In genomic region chr10:23836003-23836964, GRCm38 (mm10) we compare ENCODE assay signal across 27 mouse cellular contexts. TPM values are rescaled to one million over a fixed set of nuclear protein-coding genes. Genes with fewer than 3 reads are reported as not detected.
DNase-seq lines count a peak whose midpoint lies in the region; ATAC-seq lines count a peak whose summit lies in the region.
"Had no signal": no experiment of that assay in that cellular context is flagged by ENCODE, and none has a peak within 500 bp of the region (broad histone marks: within the 10 kb centered on the region; RNA-seq: fewer than 3 reads in every experiment).

No protein-coding gene starts in this region.

- no peak overlapping the region for H3K4me3 ChIP-seq in heart, embryonic 12.5 days
- no peak overlapping the region for H3K4me3 ChIP-seq in intestine, embryonic 16.5 days (ENCODE audit: low read length)
- H3K4me3 ChIP-seq: embryonic facial prominence, embryonic 10.5 days; limb, embryonic 10.5 days; midbrain, embryonic 15.5 days; myocyte; neural tube, embryonic 13.5 days had no signal

- H3K27me3 ChIP-seq in heart, embryonic 12.5 days (replicated peaks) = no peaks in the 10 kb centered on the region
- no peaks in the 10 kb centered on the region for H3K27me3 ChIP-seq in intestine, embryonic 16.5 days (replicated peaks; ENCODE audit: control insufficient read depth, insufficient read depth, low read length)
- H3K27me3 ChIP-seq: midbrain, embryonic 15.5 days; neural tube, embryonic 13.5 days had no signal

- no peaks in the 10 kb centered on the region for H3K4me1 ChIP-seq in heart, embryonic 12.5 days (replicated peaks)
- H3K4me1 ChIP-seq in intestine, embryonic 16.5 days (ENCODE audit: control insufficient read depth, insufficient read depth, low read length) = peaks cover 2% of the 10 kb centered on the region
- H3K4me1 ChIP-seq: limb, embryonic 10.5 days; midbrain, embryonic 15.5 days; neural tube, embryonic 13.5 days had no signal

- no peaks in the 10 kb centered on the region for H3K36me3 ChIP-seq in heart, embryonic 12.5 days
- no peaks in the 10 kb centered on the region for H3K36me3 ChIP-seq in intestine, embryonic 16.5 days (ENCODE audit: control insufficient read depth, insufficient read depth, low read length)
- H3K36me3 ChIP-seq: embryonic facial prominence, embryonic 10.5 days; limb, embryonic 10.5 days; midbrain, embryonic 15.5 days; neural tube, embryonic 13.5 days had no signal

- H3K9ac ChIP-seq in heart, embryonic 12.5 days = no peak overlapping the region
- no peak overlapping the region for H3K9ac ChIP-seq in intestine, embryonic 16.5 days (ENCODE audit: low read depth, low read length)
- H3K9ac ChIP-seq: liver, postnatal 0 days; midbrain, embryonic 15.5 days; neural tube, embryonic 13.5 days had no signal

- no peak for ATAC-seq in heart, embryonic 12.5 days (ENCODE audit: insufficient number of reproducible peaks, low FRiP score)
- peak; percentile 82 for ATAC-seq in intestine, embryonic 16.5 days
- ATAC-seq: hindbrain, embryonic 16.5 days; liver, postnatal 0 days; lung, postnatal 0 days; midbrain, embryonic 15.5 days had no signal

- no peaks in the 10 kb centered on the region for H3K9me3 ChIP-seq in heart, embryonic 12.5 days (replicated peaks)
- H3K9me3 ChIP-seq in intestine, embryonic 16.5 days (ENCODE audit: control insufficient read depth, low read length) = no peaks in the 10 kb centered on the region
- H3K9me3 ChIP-seq: embryonic facial prominence, embryonic 10.5 days; limb, embryonic 10.5 days; midbrain, embryonic 15.5 days; neural tube, embryonic 13.5 days had no signal

- no peak overlapping the region for H3K4me2 ChIP-seq in heart, embryonic 12.5 days
- H3K4me2 ChIP-seq in intestine, embryonic 16.5 days (ENCODE audit: low read depth, low read length) = no peak overlapping the region
- H3K4me2 ChIP-seq: midbrain, embryonic 15.5 days; neural tube, embryonic 13.5 days had no signal

- intact Hi-C loops in heart, postnatal 10 days (cut with DNase I) = no loop called here

- no peak overlapping the region for H3K27ac ChIP-seq in heart, embryonic 12.5 days (ENCODE audit: poor library complexity, severe bottlenecking)
- peak overlapping the region; percentile 28; the same call in 1 of the 2 replicates for H3K27ac ChIP-seq in intestine, embryonic 16.5 days (ENCODE audit: low read length)
- H3K27ac ChIP-seq: embryonic facial prominence, embryonic 10.5 days; limb, embryonic 10.5 days; macrophage; midbrain, embryonic 15.5 days; neural tube, embryonic 13.5 days had no signal

- DNase-seq in heart, postnatal 10 days = peak; percentile 19 to 30
- peak; percentile 35 to 48 for DNase-seq in kidney, adult 8-10 months
- peak; percentile 21 to 53 for DNase-seq in kidney, postnatal 25 days
- no peak for DNase-seq in frontal cortex, postnatal 25 days (ENCODE audit: low spot score in 2 of 2)
- no peak for DNase-seq in urinary bladder, postnatal 14 days (ENCODE audit: low spot score)
- DNase-seq: adrenal gland, adult 2 months; cerebellum, adult 11-12 months; cerebellum, postnatal 10 days; liver; liver, postnatal 0 days; retina, postnatal 1 day; thymus, postnatal 25 days had no signal

- 47% methylated on average over 9 of the region's 9 CpGs for WGBS in heart, embryonic 12.5 days
- WGBS in intestine, embryonic 16.5 days = 54% methylated on average over 9 of the region's 9 CpGs

RNA-seq across cellular contexts. Expression of gene Vnn3, which starts 15.0 kb away (rescaled TPM):
- total RNA-seq in heart, postnatal 10 days (2021) = not detected
- polyA plus RNA-seq in heart, embryonic 12.5 days (2016; fragmentation: Nextera tagmentation; extraction: Ambion mirVana) = not detected in 2 replicates
- 0.21 and 0.31 TPM in 2 replicates for polyA plus RNA-seq in intestine, embryonic 16.5 days (2015; fragmentation: Nextera tagmentation; extraction: Ambion mirVana)
- total RNA-seq: hematopoietic stem cell, adult 5-6 weeks; MEL had no signal
- polyA plus RNA-seq: C2C12; cortical plate, adult 2 months; embryonic facial prominence, embryonic 10.5 days; limb, embryonic 10.5 days; midbrain, embryonic 15.5 days; myocyte; neural tube, embryonic 13.5 days; stomach, embryonic 14.5 days had no signal

RNA-seq across cellular contexts. Expression of gene Slc18b1, which starts 39.5 kb away (rescaled TPM):
- total RNA-seq in heart, postnatal 10 days (2021) = 10 to 100 TPM; 13.1 to 14.9 TPM
- 6.6 and 9.5 TPM in 2 replicates for polyA plus RNA-seq in heart, embryonic 12.5 days (2016; fragmentation: Nextera tagmentation; extraction: Ambion mirVana)
- polyA plus RNA-seq in intestine, embryonic 16.5 days (2015; fragmentation: Nextera tagmentation; extraction: Ambion mirVana) = 21.2 and 21.4 TPM in 2 replicates
- total RNA-seq: MEL had no signal

RNA-seq across cellular contexts. Expression of gene Rps12, which starts 49.2 kb away (rescaled TPM):
- 100 to 1,000 TPM; 272 to 393 TPM for total RNA-seq in heart, postnatal 10 days (2021)
- polyA plus RNA-seq in heart, embryonic 12.5 days (2016; fragmentation: Nextera tagmentation; extraction: Ambion mirVana) = 97.0 and 101 TPM in 2 replicates
- polyA plus RNA-seq in intestine, embryonic 16.5 days (2015; fragmentation: Nextera tagmentation; extraction: Ambion mirVana) = 161 and 175 TPM in 2 replicates

RNA-seq across cellular contexts. Expression of gene Vnn1, which starts 58.2 kb away (rescaled TPM):
- 1 to 10 TPM; 1.5 to 2.1 TPM for total RNA-seq in heart, postnatal 10 days (2021)
- 6.9 and 7.0 TPM in 2 replicates for polyA plus RNA-seq in heart, embryonic 12.5 days (2016; fragmentation: Nextera tagmentation; extraction: Ambion mirVana)
- polyA plus RNA-seq in intestine, embryonic 16.5 days (2015; fragmentation: Nextera tagmentation; extraction: Ambion mirVana) = 2.6 and 2.7 TPM in 2 replicates
- total RNA-seq: MEL had no signal
- polyA plus RNA-seq: macrophage; myocyte; neural tube, embryonic 13.5 days had no signal

Comparison
In these comparisons a context has a peak if more than half of its experiments do, and no peak if none do; other contexts are left out.
1. DNase-seq: peak in heart, postnatal 10 days (2 of 2), kidney, adult 8-10 months (2 of 2) and kidney, postnatal 25 days (2 of 2); none in frontal cortex, postnatal 25 days (0 of 2) and urinary bladder, postnatal 14 days (single experiment).